Mouse (Mus musculus) hindbrain, embryonic 12.5 days (tissue): ENCODE results near the gene Prss38. TPM values are rescaled to one million over a fixed set of nuclear protein-coding genes. Genes with fewer than 3 reads are reported as not detected.

Experiments used
- ATAC-seq: fragments of 200-750 bp; cut with Nextera tagmentation; 2 replicates; pipeline ENCODE4 v1.8.0; 2017; ENCODE audit warnings: moderate TSS enrichment; ENCODE audit not compliant: low FRiP score
- H3K27ac ChIP-seq: fragments of 300-500 bp; sonication (generic); 2 replicates; pipeline ENCODE4 v1.5.1; 2016; ENCODE audit warnings: mild to moderate bottlenecking
- H3K27me3 ChIP-seq: fragments of 300-500 bp; sonication (generic); 2 replicates; pipeline ENCODE4 v1.6.1; 2016; ENCODE audit warnings: mild to moderate bottlenecking
- H3K36me3 ChIP-seq: fragments of 300-500 bp; sonication (generic); 2 replicates; pipeline ENCODE4 v1.6.1; 2016; ENCODE audit warnings: mild to moderate bottlenecking
- H3K4me1 ChIP-seq: fragments of 300-500 bp; sonication (generic); 2 replicates; pipeline ENCODE4 v1.6.1; 2016
- H3K4me2 ChIP-seq: fragments of 300-500 bp; sonication (generic); replicated peaks from 2 replicates; pipeline ENCODE4 v1.6.1; 2016; ENCODE audit warnings: mild to moderate bottlenecking
- H3K4me3 ChIP-seq: fragments of 300-500 bp; sonication (generic); 2 replicates; pipeline ENCODE4 v1.5.1; 2016; ENCODE audit warnings: mild to moderate bottlenecking
- H3K9ac ChIP-seq: fragments of 300-500 bp; sonication (generic); 2 replicates; pipeline ENCODE4 v1.6.1; 2016; ENCODE audit warnings: mild to moderate bottlenecking, moderate library complexity
- H3K9me3 ChIP-seq: fragments of 300-500 bp; sonication (generic); replicated peaks from 2 replicates; pipeline ENCODE4 v1.6.1; 2016; ENCODE audit warnings: mild to moderate bottlenecking
- WGBS: fragments of 180-500 bp; shearing (Covaris S2); methylation state at CpG from one replicate; pipeline ENCODE4 v1.1.7; 2016; 5-methylcytosine and 5-hydroxymethylcytosine counted together
- polyA plus RNA-seq: library from polyadenylated mRNA; unstranded; fragments of >200 nt; fragmentation: Nextera tagmentation; extraction: Ambion mirVana; gene quantifications from 2 replicates; pipeline ENCODE4 v1.2.1, GENCODE M21; 2016

Prss38 gene
- polyA plus RNA-seq, 1 experiment from 2014 or later = not detected

- H3K27ac ChIP-seq = no peak overlapping the region
- 4% methylated on average over 1 of the region's 1 CpGs for WGBS
- H3K4me3 ChIP-seq = no peak overlapping the region
- 0 out of 2 replicates have a peak, but pooled peaks have one; percentile 32 for ATAC-seq
- peaks cover 7% of the 10 kb centered on the region; the same call in 1 of the 2 replicates for H3K4me1 ChIP-seq
- no peaks in the 10 kb centered on the region for H3K36me3 ChIP-seq
- H3K9ac ChIP-seq = no peak overlapping the region
- 0 out of 2 replicates have a peak, but pooled peaks cover 3% of the 10 kb centered on the region for H3K27me3 ChIP-seq
- H3K4me2 ChIP-seq = no peak overlapping the region
- H3K9me3 ChIP-seq = no peaks in the 10 kb centered on the region
These were observed 39.1 kb downstream of the Prss38 start for GRCm38 (mm10) chr11:59336381-59336780.

DNA sequence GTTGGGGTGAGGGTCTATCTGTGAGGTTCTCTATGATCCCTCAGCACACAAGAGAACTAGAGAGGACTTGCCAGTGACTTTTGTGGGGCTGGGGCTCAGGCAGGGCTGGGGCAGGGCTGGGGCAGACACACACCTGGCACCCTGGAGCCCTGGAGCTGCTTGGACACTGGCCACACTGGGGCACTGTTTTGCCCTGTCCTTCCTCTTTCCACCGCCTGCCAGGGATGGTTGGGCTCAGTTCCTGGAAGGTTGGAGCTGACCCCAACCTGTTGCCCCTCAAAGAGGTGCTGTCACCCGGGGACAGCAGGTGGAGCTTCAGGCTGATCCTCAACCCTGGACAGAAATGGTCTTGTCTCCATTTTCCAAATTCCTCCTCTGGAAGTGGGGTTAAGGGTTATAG, 39.5 kb downstream of the Prss38 start:
- Histone ChIP-seq H3K4me3 (no peak overlapping the region), H3K27ac (no peak overlapping the region), H3K4me2 (no peak overlapping the region), H3K9ac (no peak overlapping the region), H3K27me3 (0 out of 2 replicates have a peak, but pooled peaks cover 3% of the 10 kb centered on the region), H3K9me3 (no peaks in the 10 kb centered on the region), H3K36me3 (no peaks in the 10 kb centered on the region), H3K4me1 (peaks cover 7% of the 10 kb centered on the region; the same call in 1 of the 2 replicates)
- ATAC-seq = no peak
- 54% methylated on average over 2 of the region's 2 CpGs for WGBS

GRCm38 (mm10) chr11:59335150-59335549, 40.3 kb downstream of the Prss38 start:
- Histone ChIP-seq H3K27me3 (0 out of 2 replicates have a peak, but pooled peaks cover 3% of the 10 kb centered on the region), H3K4me2 (no peak overlapping the region), H3K4me3 (no peak overlapping the region), H3K27ac (no peak overlapping the region), H3K4me1 (peaks cover 8% of the 10 kb centered on the region), H3K9me3 (no peaks in the 10 kb centered on the region), H3K36me3 (no peaks in the 10 kb centered on the region), H3K9ac (no peak overlapping the region)
- 85% methylated on average over 4 of the region's 4 CpGs for WGBS
- ATAC-seq = no peak

- Histone ChIP-seq H3K36me3 (no peaks in the 10 kb centered on the region), H3K4me2 (no peak overlapping the region), H3K27me3 (0 out of 2 replicates have a peak, but pooled peaks cover 3% of the 10 kb centered on the region), H3K9me3 (no peaks in the 10 kb centered on the region), H3K4me3 (no peak overlapping the region), H3K27ac (no peak overlapping the region), H3K9ac (no peak overlapping the region), H3K4me1 (peaks cover 23% of the 10 kb centered on the region)
- WGBS = 55% methylated on average over 9 of the region's 9 CpGs
- ATAC-seq = no peak
These were observed 42.5 kb downstream of the Prss38 start for GRCm38 (mm10) chr11:59332938-59333337.

GRCm38 (mm10) chr11:59331167-59331869, 44.1 kb downstream of the Prss38 start:
- no peak overlapping the region for H3K9ac ChIP-seq
- H3K36me3 ChIP-seq = no peaks in the 10 kb centered on the region
- no peak overlapping the region for H3K4me2 ChIP-seq
- no peaks in the 10 kb centered on the region for H3K9me3 ChIP-seq
- no peak overlapping the region for H3K27ac ChIP-seq
- no peak overlapping the region for H3K4me3 ChIP-seq
- 0 out of 2 replicates have a peak, but pooled peaks cover 9% of the 10 kb centered on the region for H3K27me3 ChIP-seq
- WGBS = 81% methylated on average over 16 of the region's 16 CpGs
- peaks cover 18% of the 10 kb centered on the region for H3K4me1 ChIP-seq
- ATAC-seq = no peak

DNA sequence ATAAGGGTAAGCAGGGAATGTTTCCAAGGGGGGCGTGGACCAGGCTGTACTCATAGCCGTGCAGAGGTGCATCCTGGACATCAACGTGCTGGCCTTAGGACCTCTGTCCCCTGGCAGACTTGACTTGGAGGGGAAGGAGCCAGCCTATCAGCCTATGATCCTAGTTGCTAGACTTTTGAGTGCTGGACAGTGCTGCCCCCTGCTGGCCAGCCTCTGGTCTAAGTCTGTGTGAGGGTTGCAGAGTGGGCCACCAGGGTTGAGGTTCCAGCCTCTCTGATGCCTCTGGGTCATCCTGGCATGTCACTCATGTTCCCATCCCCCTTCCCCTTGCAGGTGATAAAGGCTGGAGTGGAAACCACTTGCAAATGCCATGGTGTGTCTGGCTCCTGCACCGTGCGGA, 44.9 kb downstream of the Prss38 start:
- H3K4me2 ChIP-seq = no peak overlapping the region
- H3K27ac ChIP-seq = no peak overlapping the region
- ATAC-seq = 0 out of 2 replicates have a peak, but pooled peaks have one; percentile 32

GRCm38 (mm10) chr11:59329616-59330015, 45.8 kb downstream of the Prss38 start:
- Histone ChIP-seq H3K4me1 (peaks cover 16% of the 10 kb centered on the region), H3K27ac (peak overlapping the region; percentile 48; the same call in 1 of the 2 replicates), H3K9ac (peak overlapping the region; percentile 41; the same call in 1 of the 2 replicates), H3K4me3 (no peak overlapping the region), H3K4me2 (no peak overlapping the region), H3K36me3 (no peaks in the 10 kb centered on the region), H3K9me3 (no peaks in the 10 kb centered on the region), H3K27me3 (0 out of 2 replicates have a peak, but pooled peaks cover 9% of the 10 kb centered on the region)
- 19% methylated on average over 6 of the region's 6 CpGs for WGBS
- ATAC-seq = no peak

More for the DNA sequence above, 44.9 kb downstream of the Prss38 start:
- WGBS = 48% methylated on average over 5 of the region's 5 CpGs
- Histone ChIP-seq H3K4me1 (peaks cover 16% of the 10 kb centered on the region), H3K27me3 (0 out of 2 replicates have a peak, but pooled peaks cover 9% of the 10 kb centered on the region), H3K9me3 (no peaks in the 10 kb centered on the region), H3K36me3 (no peaks in the 10 kb centered on the region), H3K9ac (no peak overlapping the region), H3K4me3 (no peak overlapping the region)

GRCm38 (mm10) chr11:59327625-59328024, 47.8 kb downstream of the Prss38 start:
- no peak for ATAC-seq
- no peaks in the 10 kb centered on the region for H3K9me3 ChIP-seq
- 0 out of 2 replicates have a peak, but pooled peaks cover 6% of the 10 kb centered on the region for H3K27me3 ChIP-seq
- peaks cover 19% of the 10 kb centered on the region for H3K4me1 ChIP-seq
- H3K9ac ChIP-seq = no peak overlapping the region
- H3K4me3 ChIP-seq = no peak overlapping the region
- H3K4me2 ChIP-seq = no peak overlapping the region
- 84% methylated on average over 18 of the region's 18 CpGs for WGBS
- H3K27ac ChIP-seq = no peak overlapping the region
- no peaks in the 10 kb centered on the region for H3K36me3 ChIP-seq

DNA sequence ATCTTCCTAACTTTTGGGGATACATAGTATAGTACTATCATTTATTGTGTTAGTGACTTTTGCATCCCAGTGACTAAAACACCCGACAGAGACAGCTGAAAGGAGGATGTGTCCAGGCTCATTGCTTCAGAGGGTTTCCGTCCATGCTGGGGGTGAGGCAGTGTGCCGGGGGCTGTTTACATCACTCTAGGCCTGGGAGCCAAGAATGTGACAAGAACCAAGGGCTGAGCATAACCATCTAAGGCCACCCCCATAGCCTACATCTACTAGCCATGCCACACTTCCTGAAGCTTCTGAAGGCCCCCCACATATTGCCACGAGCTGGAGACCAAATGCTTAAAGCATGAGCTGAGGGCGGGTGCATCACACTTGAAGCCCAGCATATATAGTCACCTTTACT, 50.7 kb downstream of the Prss38 start:
- Histone ChIP-seq H3K36me3 (no peaks in the 10 kb centered on the region), H3K4me1 (peaks cover 14% of the 10 kb centered on the region), H3K4me3 (no peak overlapping the region), H3K9ac (no peak overlapping the region), H3K4me2 (no peak overlapping the region), H3K27ac (no peak overlapping the region), H3K27me3 (0 out of 2 replicates have a peak, but pooled peaks cover 6% of the 10 kb centered on the region), H3K9me3 (no peaks in the 10 kb centered on the region)
- 86% methylated on average over 5 of the region's 5 CpGs for WGBS
- ATAC-seq = no peak

DNA sequence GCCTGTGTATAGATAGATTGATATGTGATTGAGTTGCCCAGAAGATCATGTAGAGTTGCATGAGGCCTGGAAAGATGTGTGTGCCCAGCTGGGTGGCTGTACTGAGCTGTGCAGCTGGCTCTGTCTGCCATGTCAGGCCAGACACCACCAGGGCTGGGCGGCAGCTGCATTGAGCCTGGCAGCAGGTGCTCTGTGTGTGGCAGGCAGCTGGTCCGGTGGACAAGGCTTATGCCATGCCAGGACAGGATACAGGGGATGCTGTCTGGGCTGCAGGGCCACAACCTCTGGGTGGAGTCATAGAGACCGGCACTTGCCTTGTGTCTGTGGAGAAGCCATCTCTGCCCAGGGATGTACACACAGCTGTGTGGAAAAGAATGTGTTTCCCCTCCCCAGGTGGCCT, 52.5 kb downstream of the Prss38 start:
- WGBS = 79% methylated on average over 3 of the region's 3 CpGs
- Histone ChIP-seq H3K36me3 (no peaks in the 10 kb centered on the region), H3K4me1 (peaks cover 3% of the 10 kb centered on the region; the same call in 1 of the 2 replicates), H3K9me3 (no peaks in the 10 kb centered on the region), H3K4me2 (no peak overlapping the region), H3K9ac (no peak overlapping the region), H3K4me3 (no peak overlapping the region), H3K27ac (no peak overlapping the region), H3K27me3 (0 out of 2 replicates have a peak, but pooled peaks cover 6% of the 10 kb centered on the region)
- ATAC-seq = no peak
